Comparison of ENCODE assay signal across 8 mouse cellular contexts in genomic region chr9:108305170-108305569, GRCm38 (mm10). TPM values are rescaled to one million over a fixed set of nuclear protein-coding genes. Genes with fewer than 3 reads are reported as not detected.
DNase-seq lines count a peak whose midpoint lies in the region; ATAC-seq and TF ChIP-seq lines count a peak whose summit lies in the region.

No protein-coding gene starts in this region.

- intact Hi-C loops in left cerebral cortex, postnatal 36 days (cut with DNase I) = loop anchor here (5.0 kb wide), 1 partner anchor 212 kb away; the partner anchor contains the start of gene Qrich1

- H3K4me3 ChIP-seq in thymus, adult 2 months (ENCODE audit: control insufficient read depth, insufficient read depth, low read length) = peak overlapping the region; percentile 57
- peak overlapping the region; percentile 90 for H3K4me3 ChIP-seq in forebrain, embryonic 11.5 days (ENCODE audit: low read depth, low read length)
- peak overlapping the region; percentile 94 for H3K4me3 ChIP-seq in intestine, embryonic 14.5 days (ENCODE audit: low read depth, low read length)
- H3K4me3 ChIP-seq in midbrain, embryonic 10.5 days = peak overlapping the region; percentile 80

- peak overlapping the region; percentile 90 for H3K4me2 ChIP-seq in forebrain, embryonic 11.5 days (ENCODE audit: low read depth, low read length, severe bottlenecking)
- H3K4me2 ChIP-seq in intestine, embryonic 14.5 days (ENCODE audit: low read length) = peak overlapping the region; percentile 74

- peaks cover 9% of the 10 kb centered on the region for H3K4me1 ChIP-seq in thymus, adult 2 months (replicated peaks; ENCODE audit: control insufficient read depth, insufficient read depth, low read length)
- peaks cover 3% of the 10 kb centered on the region; the same call in 1 of the 2 replicates for H3K4me1 ChIP-seq in forebrain, embryonic 11.5 days (replicated peaks; ENCODE audit: control insufficient read depth, insufficient read depth, low read length)
- H3K4me1 ChIP-seq in intestine, embryonic 14.5 days (replicated peaks; ENCODE audit: control insufficient read depth, insufficient read depth, low read length) = peaks cover 27% of the 10 kb centered on the region
- peaks cover 40% of the 10 kb centered on the region for H3K4me1 ChIP-seq in midbrain, embryonic 10.5 days

- TF ChIP-seq POLR2A in thymus, adult 2 months (IDR thresholded peaks at IDR 0.05; ENCODE audit: control insufficient read depth, extremely low read depth, insufficient read depth, low read length, poor library complexity) = no peak

- peak overlapping the region; percentile 85 for H3K9ac ChIP-seq in forebrain, embryonic 11.5 days (ENCODE audit: low read length)
- peak overlapping the region; percentile 81 for H3K9ac ChIP-seq in intestine, embryonic 14.5 days (ENCODE audit: low read length)

- no peak for DNase-seq in thymus, adult 2 months
- DNase-seq in thymus, postnatal 25 days = no peak
- peak; percentile 55 for DNase-seq in forebrain, embryonic 11.5 days (ENCODE audit: low spot score)
- DNase-seq in intestine, embryonic 14.5 days (ENCODE audit: low spot score) = no peak
- no peak for DNase-seq in midbrain, embryonic 10.5 days (ENCODE audit: low spot score)
- DNase-seq in right cerebral cortex, postnatal 10 days (ENCODE audit: low spot score in 2 of 2) = no peak
- no peak for DNase-seq in left cerebral cortex, postnatal 36 days (ENCODE audit: low spot score in 2 of 2)
- DNase-seq in gastrocnemius, postnatal 25 days = no peak

- no peak for ATAC-seq in forebrain, embryonic 11.5 days (replicated peaks; ENCODE audit: low FRiP score)
- no peak for ATAC-seq in intestine, embryonic 14.5 days (replicated peaks; ENCODE audit: low FRiP score, low TSS enrichment, low read depth)

- no peaks in the 10 kb centered on the region for H3K9me3 ChIP-seq in forebrain, embryonic 11.5 days (ENCODE audit: control insufficient read depth, low read length)
- no peaks in the 10 kb centered on the region for H3K9me3 ChIP-seq in intestine, embryonic 14.5 days (ENCODE audit: control insufficient read depth, low read length)
- H3K9me3 ChIP-seq in midbrain, embryonic 10.5 days (replicated peaks) = no peaks in the 10 kb centered on the region

- no peaks in the 10 kb centered on the region for H3K36me3 ChIP-seq in thymus, adult 2 months (ENCODE audit: control insufficient read depth, insufficient read depth, low read length)
- no peaks in the 10 kb centered on the region; the same call in 1 of the 2 replicates for H3K36me3 ChIP-seq in forebrain, embryonic 11.5 days (ENCODE audit: control insufficient read depth, insufficient read depth, low read length)
- peaks cover 23% of the 10 kb centered on the region for H3K36me3 ChIP-seq in intestine, embryonic 14.5 days (ENCODE audit: control insufficient read depth, insufficient read depth, low read length)
- H3K36me3 ChIP-seq in midbrain, embryonic 10.5 days = peaks cover 45% of the 10 kb centered on the region

- TF ChIP-seq CTCF in thymus, adult 2 months (IDR thresholded peaks at IDR 0.05; ENCODE audit: borderline replicate concordance, control insufficient read depth, extremely low read depth, insufficient read depth, low read length, poor library complexity) = no peak

- WGBS in thymus, adult 2 months = 0% methylated on average over 1 of the region's 1 CpGs
- WGBS in forebrain, embryonic 11.5 days = 7% methylated on average over 1 of the region's 1 CpGs
- 0% methylated on average over 1 of the region's 1 CpGs for WGBS in intestine, embryonic 14.5 days
- 9% methylated on average over 1 of the region's 1 CpGs for WGBS in midbrain, embryonic 10.5 days

- H3K27ac ChIP-seq in thymus, adult 2 months (ENCODE audit: control insufficient read depth, insufficient read depth, low read length) = no peak overlapping the region
- peak overlapping the region; percentile 99; the same call in 1 of the 2 replicates for H3K27ac ChIP-seq in forebrain, embryonic 11.5 days (ENCODE audit: low read depth, low read length)
- H3K27ac ChIP-seq in intestine, embryonic 14.5 days (ENCODE audit: low read depth) = peak overlapping the region; percentile 73
- H3K27ac ChIP-seq in midbrain, embryonic 10.5 days (replicated peaks) = peak overlapping the region; percentile 99

- H3K27me3 ChIP-seq in thymus, adult 2 months (ENCODE audit: control insufficient read depth, insufficient read depth, low read length) = no peaks in the 10 kb centered on the region
- H3K27me3 ChIP-seq in forebrain, embryonic 11.5 days (ENCODE audit: control insufficient read depth, insufficient read depth, low read length) = no peaks in the 10 kb centered on the region
- no peaks in the 10 kb centered on the region for H3K27me3 ChIP-seq in intestine, embryonic 14.5 days (replicated peaks; ENCODE audit: control insufficient read depth, insufficient read depth, low read length)
- no peaks in the 10 kb centered on the region for H3K27me3 ChIP-seq in midbrain, embryonic 10.5 days (ENCODE audit: low read depth, poor library complexity, severe bottlenecking)

RNA-seq across cellular contexts. Expression of gene Rhoa, which starts 0.8 kb away (rescaled TPM):
- 148 and 178 TPM in 2 replicates for polyA plus RNA-seq in thymus, adult 2 months (2012; rRNA removed)
- 298 and 303 TPM in 2 replicates for polyA plus RNA-seq in forebrain, embryonic 11.5 days (2014; fragmentation: Nextera tagmentation; extraction: Ambion mirVana)
- polyA plus RNA-seq in intestine, embryonic 14.5 days (2014; fragmentation: Nextera tagmentation; extraction: Ambion mirVana) = 281 and 309 TPM in 2 replicates
- 272 and 276 TPM in 2 replicates for polyA plus RNA-seq in midbrain, embryonic 10.5 days (2016; fragmentation: Nextera tagmentation; extraction: Ambion mirVana)
- total RNA-seq in left cerebral cortex, postnatal 36 days (2021) = 100 to 1,000 TPM; 160 to 176 TPM
- 100 to 1,000 TPM; 104 to 120 TPM for total RNA-seq in gastrocnemius, postnatal 25 days (2021)

RNA-seq across cellular contexts. Expression of gene Tcta, which starts 0.8 kb away (rescaled TPM):
- polyA plus RNA-seq in thymus, adult 2 months (2012; rRNA removed) = 31.1 and 43.4 TPM in 2 replicates
- polyA plus RNA-seq in forebrain, embryonic 11.5 days (2014; fragmentation: Nextera tagmentation; extraction: Ambion mirVana) = 20.8 and 25.5 TPM in 2 replicates
- 27.5 and 30.4 TPM in 2 replicates for polyA plus RNA-seq in intestine, embryonic 14.5 days (2014; fragmentation: Nextera tagmentation; extraction: Ambion mirVana)
- polyA plus RNA-seq in midbrain, embryonic 10.5 days (2016; fragmentation: Nextera tagmentation; extraction: Ambion mirVana) = 17.8 and 26.2 TPM in 2 replicates
- 10 to 100 TPM; 29.2 to 41.4 TPM for total RNA-seq in left cerebral cortex, postnatal 36 days (2021)
- total RNA-seq in gastrocnemius, postnatal 25 days (2021) = 10 to 100 TPM; 25.0 to 30.8 TPM

RNA-seq across cellular contexts. Expression of gene Amt, which starts 8.5 kb away (rescaled TPM):
- 3.2 and 4.4 TPM in 2 replicates for polyA plus RNA-seq in thymus, adult 2 months (2012; rRNA removed)
- 25.1 and 25.9 TPM in 2 replicates for polyA plus RNA-seq in forebrain, embryonic 11.5 days (2014; fragmentation: Nextera tagmentation; extraction: Ambion mirVana)
- polyA plus RNA-seq in intestine, embryonic 14.5 days (2014; fragmentation: Nextera tagmentation; extraction: Ambion mirVana) = 23.0 and 24.2 TPM in 2 replicates
- polyA plus RNA-seq in midbrain, embryonic 10.5 days (2016; fragmentation: Nextera tagmentation; extraction: Ambion mirVana) = 37.9 and 39.2 TPM in 2 replicates
- total RNA-seq in left cerebral cortex, postnatal 36 days (2021) = 10 to 100 TPM; 29.5 to 34.0 TPM
- 1 to 10 TPM; 1.6 to 1.8 TPM for total RNA-seq in gastrocnemius, postnatal 25 days (2021)

RNA-seq across cellular contexts. Expression of gene Nicn1, which starts 14.9 kb away (rescaled TPM):
- 9.0 and 9.2 TPM in 2 replicates for polyA plus RNA-seq in thymus, adult 2 months (2012; rRNA removed)
- 46.8 and 61.8 TPM in 2 replicates for polyA plus RNA-seq in forebrain, embryonic 11.5 days (2014; fragmentation: Nextera tagmentation; extraction: Ambion mirVana)
- polyA plus RNA-seq in intestine, embryonic 14.5 days (2014; fragmentation: Nextera tagmentation; extraction: Ambion mirVana) = 38.9 and 41.2 TPM in 2 replicates
- 44.4 and 57.3 TPM in 2 replicates for polyA plus RNA-seq in midbrain, embryonic 10.5 days (2016; fragmentation: Nextera tagmentation; extraction: Ambion mirVana)
- 100 to 1,000 TPM; 116 to 131 TPM for total RNA-seq in left cerebral cortex, postnatal 36 days (2021)
- total RNA-seq in gastrocnemius, postnatal 25 days (2021) = 10 to 100 TPM in 1 of 2 experiments, 1 to 10 TPM in 1; 8.2 to 12.1 TPM

RNA-seq across cellular contexts. Expression of gene Gpx1, which starts 33.5 kb away (rescaled TPM):
- 800 and 899 TPM in 2 replicates for polyA plus RNA-seq in thymus, adult 2 months (2012; rRNA removed)
- polyA plus RNA-seq in forebrain, embryonic 11.5 days (2014; fragmentation: Nextera tagmentation; extraction: Ambion mirVana) = 740 and 778 TPM in 2 replicates
- 760 and 815 TPM in 2 replicates for polyA plus RNA-seq in intestine, embryonic 14.5 days (2014; fragmentation: Nextera tagmentation; extraction: Ambion mirVana)
- 767 and 792 TPM in 2 replicates for polyA plus RNA-seq in midbrain, embryonic 10.5 days (2016; fragmentation: Nextera tagmentation; extraction: Ambion mirVana)
- 100 to 1,000 TPM; 105 to 110 TPM for total RNA-seq in left cerebral cortex, postnatal 36 days (2021)
- total RNA-seq in gastrocnemius, postnatal 25 days (2021) = 10 to 100 TPM; 74.4 to 92.9 TPM
